Mouse (Mus musculus): ENCODE results near the gene Map3k20. TPM values are rescaled to one million over a fixed set of nuclear protein-coding genes. Genes with fewer than 3 reads are reported as not detected.

Gene Map3k20
- total RNA-seq, 2 experiments from 2014 or later, result 29.5 to 40.1 TPM

GRCm38 (mm10) chr2:72278247-72278873, 7.1 kb upstream of the Map3k20 start:
- DNase-seq (ENCODE audit: low spot score in 2 of 2), result no peak

GRCm38 (mm10) chr2:72280524-72280923, 4.9 kb upstream of the Map3k20 start:
- no peak for DNase-seq (ENCODE audit: low spot score in 2 of 2)

GRCm38 (mm10) chr2:72281971-72282370, 3.5 kb upstream of the Map3k20 start:
- DNase-seq (ENCODE audit: low spot score in 2 of 2), result no peak

GRCm38 (mm10) chr2:72282733-72283132, 2.7 kb upstream of the Map3k20 start:
- DNase-seq (ENCODE audit: low spot score in 2 of 2), result no peak

GRCm38 (mm10) chr2:72284689-72285088, 748 bp upstream of the Map3k20 start:
- no peak for DNase-seq (ENCODE audit: low spot score in 2 of 2)

GRCm38 (mm10) chr2:72285888-72286661, 638 bp downstream of the Map3k20 start:
- DNase-seq (ENCODE audit: low spot score in 2 of 2), result peak; percentile 51 to 57

GRCm38 (mm10) chr2:72287142-72287541, 1.7 kb downstream of the Map3k20 start:
- DNase-seq (ENCODE audit: low spot score in 2 of 2), result no peak

GRCm38 (mm10) chr2:72288932-72289534, 3.6 kb downstream of the Map3k20 start:
- DNase-seq (ENCODE audit: low spot score in 2 of 2), result no peak

- DNase-seq (ENCODE audit: low spot score in 2 of 2), result no peak
These were observed 5.7 kb downstream of the Map3k20 start for GRCm38 (mm10) chr2:72291103-72291502.

GRCm38 (mm10) chr2:72292573-72292972, 7.1 kb downstream of the Map3k20 start:
- no peak for DNase-seq (ENCODE audit: low spot score in 2 of 2)

- DNase-seq (ENCODE audit: low spot score in 2 of 2), result no peak
These were observed 9.6 kb downstream of the Map3k20 start for GRCm38 (mm10) chr2:72294994-72295393.

GRCm38 (mm10) chr2:72296984-72297715, 11.7 kb downstream of the Map3k20 start:
- no peak for DNase-seq (ENCODE audit: low spot score in 2 of 2)

GRCm38 (mm10) chr2:72297716-72298082, 12.3 kb downstream of the Map3k20 start:
- DNase-seq (ENCODE audit: low spot score in 2 of 2), result no peak

GRCm38 (mm10) chr2:72298406-72298805, 13.0 kb downstream of the Map3k20 start:
- no peak for DNase-seq (ENCODE audit: low spot score in 2 of 2)

GRCm38 (mm10) chr2:72301194-72301916, 15.9 kb downstream of the Map3k20 start:
- DNase-seq (ENCODE audit: low spot score in 2 of 2), result no peak

- no peak for DNase-seq (ENCODE audit: low spot score in 2 of 2)
These were observed 20.3 kb downstream of the Map3k20 start for GRCm38 (mm10) chr2:72305738-72306137.

- no peak for DNase-seq (ENCODE audit: low spot score in 2 of 2)
These were observed 22.9 kb downstream of the Map3k20 start for GRCm38 (mm10) chr2:72308351-72308750.

- DNase-seq (ENCODE audit: low spot score in 2 of 2), result no peak
These were observed 23.5 kb downstream of the Map3k20 start for GRCm38 (mm10) chr2:72308981-72309380.

- no peak for DNase-seq (ENCODE audit: low spot score in 2 of 2)
These were observed 26.0 kb downstream of the Map3k20 start for GRCm38 (mm10) chr2:72311486-72311885.

- no peak for DNase-seq (ENCODE audit: low spot score in 2 of 2)
These were observed 27.9 kb downstream of the Map3k20 start for GRCm38 (mm10) chr2:72313312-72313711.

GRCm38 (mm10) chr2:72318421-72318820, 33.0 kb downstream of the Map3k20 start:
- no peak for DNase-seq (ENCODE audit: low spot score in 2 of 2)

All from adrenal gland, adult 18-20 months (tissue).